Mouse (Mus musculus) midbrain, embryonic 15.5 days (tissue): ENCODE measurements around the gene Kat8. TPM values are rescaled to one million over a fixed set of nuclear protein-coding genes. Genes with fewer than 3 reads are reported as not detected.

Source experiments
- ATAC-seq: fragments of 200-750 bp; cut with Nextera tagmentation; replicated peaks from 2 replicates; pipeline ENCODE4 v1.8.0; 2017; ENCODE audit warnings: moderate TSS enrichment
- H3K27ac ChIP-seq: fragments of 300-500 bp; sonication (generic); 2 replicates; pipeline ENCODE4 v1.5.1; 2015; ENCODE audit warnings: mild to moderate bottlenecking, inconsistent platforms
- H3K27me3 ChIP-seq: fragments of 300-500 bp; sonication (generic); replicated peaks from 2 replicates; pipeline ENCODE4 v1.6.1; 2015; ENCODE audit warnings: inconsistent platforms
- H3K36me3 ChIP-seq: fragments of 300-500 bp; sonication (generic); replicated peaks from 2 replicates; pipeline ENCODE4 v1.6.1; 2015; ENCODE audit warnings: inconsistent platforms
- H3K4me1 ChIP-seq: fragments of 300-500 bp; sonication (generic); 2 replicates; pipeline ENCODE4 v1.6.1; 2015; ENCODE audit warnings: inconsistent platforms
- H3K4me2 ChIP-seq: fragments of 300-500 bp; sonication (generic); 2 replicates; pipeline ENCODE4 v1.6.1; 2015; ENCODE audit warnings: inconsistent platforms, mild to moderate bottlenecking, moderate library complexity
- H3K4me3 ChIP-seq: fragments of 300-500 bp; sonication (generic); 2 replicates; pipeline ENCODE4 v1.5.1; 2015; ENCODE audit warnings: mild to moderate bottlenecking, inconsistent platforms
- H3K9ac ChIP-seq: fragments of 300-500 bp; sonication (generic); 2 replicates; pipeline ENCODE4 v1.6.1; 2015; ENCODE audit warnings: mild to moderate bottlenecking, inconsistent platforms
- H3K9me3 ChIP-seq: fragments of 300-500 bp; sonication (generic); 2 replicates; pipeline ENCODE4 v1.6.1; 2016; ENCODE audit warnings: inconsistent platforms
- WGBS: fragments of 180-500 bp; shearing (Covaris S2); methylation state at CpG from one replicate; pipeline ENCODE4 v1.1.7; 2015; ENCODE audit warnings: mixed read lengths; 5-methylcytosine and 5-hydroxymethylcytosine counted together
- polyA plus RNA-seq: library from polyadenylated mRNA; unstranded; fragments of >200 nt; fragmentation: Nextera tagmentation; extraction: Ambion mirVana; gene quantifications from 2 replicates; pipeline ENCODE4 v1.2.1, GENCODE M21; 2015

Kat8 gene
- polyA plus RNA-seq = 50.7 and 53.1 TPM in 2 replicates

- peak; percentile 96 for ATAC-seq
These were observed at the start of gene Kat8 for GRCm38 (mm10) chr7:127912190-127912871. Kat8 (plus strand) TSS chr7:127912516.

GRCm38 (mm10) chr7:127866434-127866833 is 45.9 kb upstream of the Kat8 start:
- no peaks in the 10 kb centered on the region for H3K27me3 ChIP-seq
- peaks cover 14% of the 10 kb centered on the region; the same call in 1 of the 2 replicates for H3K4me1 ChIP-seq
- H3K9ac ChIP-seq = no peak overlapping the region
- H3K36me3 ChIP-seq = peaks cover 38% of the 10 kb centered on the region
- H3K27ac ChIP-seq = no peak overlapping the region
- no peaks in the 10 kb centered on the region for H3K9me3 ChIP-seq
- H3K4me2 ChIP-seq = no peak overlapping the region
- WGBS = 94% methylated on average over 12 of the region's 12 CpGs
- no peak overlapping the region for H3K4me3 ChIP-seq
- ATAC-seq = no peak; the same call in 1 of the 2 replicates

More at GRCm38 (mm10) chr7:127912190-127912871, at the start of gene Kat8:
- Histone ChIP-seq H3K27me3 (no peaks in the 10 kb centered on the region), H3K36me3 (peaks cover 35% of the 10 kb centered on the region; the same call in 1 of the 2 replicates), H3K4me3 (peak within 1 kb of the TSS; percentile 79), H3K4me1 (peaks cover 13% of the 10 kb centered on the region), H3K4me2 (peak within 1 kb of the TSS; percentile 83), H3K9ac (peak within 1 kb of the TSS; percentile 58), H3K27ac (peak within 1 kb of the TSS; percentile 85), H3K9me3 (no peaks in the 10 kb centered on the region)
- under 1% methylated on average over 40 of the region's 40 CpGs for whole genome bisulfite sequencing

GRCm38 (mm10) chr7:127867641-127868040 is 44.7 kb upstream of the Kat8 start:
- Histone ChIP-seq H3K9me3 (no peaks in the 10 kb centered on the region), H3K4me1 (peaks cover 20% of the 10 kb centered on the region; the same call in 1 of the 2 replicates), H3K4me2 (no peak overlapping the region), H3K4me3 (no peak overlapping the region), H3K9ac (no peak overlapping the region), H3K27ac (no peak overlapping the region), H3K27me3 (no peaks in the 10 kb centered on the region), H3K36me3 (peaks cover 38% of the 10 kb centered on the region)
- no peak for ATAC-seq
- 98% methylated on average over 18 of the region's 18 CpGs for WGBS

- Histone ChIP-seq H3K9ac (no peak overlapping the region), H3K9me3 (no peaks in the 10 kb centered on the region), H3K4me2 (no peak overlapping the region), H3K27ac (no peak overlapping the region), H3K4me1 (peaks cover 35% of the 10 kb centered on the region), H3K36me3 (peaks cover 38% of the 10 kb centered on the region), H3K27me3 (no peaks in the 10 kb centered on the region), H3K4me3 (no peak overlapping the region)
- WGBS = 50% methylated on average over 3 of the region's 3 CpGs
- ATAC-seq = no peak
These were observed 43.0 kb upstream of the Kat8 start for GRCm38 (mm10) chr7:127869149-127869810.

DNA sequence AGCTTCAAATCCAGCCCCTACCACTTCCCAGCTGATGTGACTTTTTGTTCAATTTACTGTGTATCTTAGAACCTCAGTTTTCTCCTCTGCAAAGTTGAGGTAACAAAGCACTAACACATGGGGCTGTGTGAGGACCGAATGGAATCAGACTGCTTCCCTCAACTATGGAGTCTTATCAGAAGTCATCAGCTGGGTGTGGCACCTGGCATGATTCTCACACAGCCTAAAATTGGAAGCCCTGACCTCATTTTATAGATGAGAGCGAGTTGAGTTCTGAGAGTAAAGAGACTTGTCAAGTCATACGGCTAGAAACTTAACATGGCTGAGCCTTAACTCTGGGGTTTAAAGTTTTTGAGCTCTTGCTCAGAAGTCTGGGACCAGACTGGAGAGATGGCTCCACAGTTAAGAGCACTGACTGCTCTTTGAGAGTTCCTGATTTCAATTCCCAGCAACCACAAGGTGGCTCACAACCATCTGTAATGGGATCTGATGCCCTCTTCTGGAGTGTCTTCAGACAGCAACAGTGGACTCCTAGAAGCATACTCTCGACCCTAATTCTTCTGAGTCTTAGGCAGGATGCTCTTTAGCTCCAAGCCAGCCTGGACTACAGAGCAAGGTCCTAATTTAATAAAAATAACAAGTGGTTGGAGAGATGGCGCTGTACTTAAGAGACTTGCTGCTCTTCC is 42.0 kb upstream of the Kat8 start:
- 87% methylated on average over 5 of the region's 5 CpGs for WGBS
- Histone ChIP-seq H3K4me2 (no peak overlapping the region), H3K9me3 (no peaks in the 10 kb centered on the region), H3K9ac (no peak overlapping the region), H3K4me3 (no peak overlapping the region), H3K4me1 (peaks cover 39% of the 10 kb centered on the region), H3K27me3 (no peaks in the 10 kb centered on the region), H3K36me3 (peaks cover 31% of the 10 kb centered on the region), H3K27ac (no peak overlapping the region)
- no peak for ATAC-seq

DNA sequence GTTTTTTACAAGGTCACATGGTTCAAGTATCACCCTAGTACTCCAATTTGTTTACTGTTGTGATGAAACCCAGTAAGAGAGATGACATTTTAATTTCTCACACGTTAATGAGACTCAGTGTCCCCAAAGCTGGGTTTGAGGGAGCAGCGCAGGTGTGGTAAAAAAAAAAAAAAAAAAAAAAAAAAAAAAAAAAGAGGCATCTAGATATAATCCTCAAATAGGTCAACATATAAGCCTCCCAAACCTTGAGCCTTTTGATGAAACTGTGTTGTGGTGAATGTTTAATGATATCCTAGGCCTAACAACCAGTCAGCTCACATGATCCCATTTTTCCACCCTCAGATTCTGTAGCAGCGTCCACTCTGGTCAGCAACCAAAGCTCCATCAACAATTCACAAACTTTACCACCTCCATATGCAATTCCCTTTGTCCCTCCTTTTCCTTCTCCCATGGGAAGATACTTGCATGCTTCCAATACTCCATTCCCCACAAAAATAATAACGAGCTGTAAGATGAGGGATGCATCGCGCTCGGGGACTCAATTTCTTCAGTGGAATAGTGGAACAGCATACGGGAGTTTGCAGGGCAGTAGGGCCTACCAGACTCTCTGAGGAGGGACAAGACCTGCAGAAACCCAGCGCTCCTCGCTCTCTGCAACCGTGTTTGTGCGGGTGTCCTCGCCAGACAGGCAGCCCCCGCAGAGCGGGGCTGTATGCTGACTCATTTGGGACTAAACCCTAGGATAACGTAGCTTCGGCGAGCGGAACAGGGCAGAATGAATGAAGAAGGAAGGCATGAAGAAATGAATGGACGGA is 37.3 kb upstream of the Kat8 start:
- 3% methylated on average over 20 of the region's 20 CpGs for WGBS
- no peaks in the 10 kb centered on the region for H3K9me3 ChIP-seq
- H3K36me3 ChIP-seq = peaks cover 19% of the 10 kb centered on the region
- H3K4me3 ChIP-seq = peak overlapping the region; percentile 81
- peak overlapping the region; percentile 84 for H3K9ac ChIP-seq
- peak overlapping the region; percentile 83 for H3K4me2 ChIP-seq
- peaks cover 39% of the 10 kb centered on the region for H3K4me1 ChIP-seq
- H3K27ac ChIP-seq = peak overlapping the region; percentile 99
- no peaks in the 10 kb centered on the region for H3K27me3 ChIP-seq
- peak; percentile 49; the same call in 1 of the 2 replicates for ATAC-seq

GRCm38 (mm10) chr7:127875627-127876001 is 36.7 kb upstream of the Kat8 start:
- Histone ChIP-seq H3K9ac (peak overlapping the region; percentile 84), H3K9me3 (no peaks in the 10 kb centered on the region), H3K27me3 (no peaks in the 10 kb centered on the region), H3K4me1 (peaks cover 39% of the 10 kb centered on the region), H3K4me2 (peak overlapping the region; percentile 83), H3K27ac (peak overlapping the region; percentile 99), H3K36me3 (peaks cover 19% of the 10 kb centered on the region), H3K4me3 (peak overlapping the region; percentile 81)
- 0% methylated on average over 42 of the region's 43 CpGs for WGBS
- peak; percentile 96 for ATAC-seq

- Histone ChIP-seq H3K4me2 (peak within 1 kb of the TSS; percentile 83), H3K9me3 (no peaks in the 10 kb centered on the region), H3K27ac (peak within 1 kb of the TSS; percentile 99), H3K4me1 (peaks cover 39% of the 10 kb centered on the region), H3K27me3 (no peaks in the 10 kb centered on the region), H3K9ac (peak within 1 kb of the TSS; percentile 84), H3K36me3 (peaks cover 22% of the 10 kb centered on the region), H3K4me3 (peak within 1 kb of the TSS; percentile 81)
- ATAC-seq = peak; percentile 93
- WGBS = under 1% methylated on average over 41 of the region's 41 CpGs
These were observed 36.3 kb upstream of the Kat8 start, which contains the start of gene Zfp646 for GRCm38 (mm10) chr7:127876041-127876466. Zfp646 (plus strand) TSS chr7:127876221.

DNA sequence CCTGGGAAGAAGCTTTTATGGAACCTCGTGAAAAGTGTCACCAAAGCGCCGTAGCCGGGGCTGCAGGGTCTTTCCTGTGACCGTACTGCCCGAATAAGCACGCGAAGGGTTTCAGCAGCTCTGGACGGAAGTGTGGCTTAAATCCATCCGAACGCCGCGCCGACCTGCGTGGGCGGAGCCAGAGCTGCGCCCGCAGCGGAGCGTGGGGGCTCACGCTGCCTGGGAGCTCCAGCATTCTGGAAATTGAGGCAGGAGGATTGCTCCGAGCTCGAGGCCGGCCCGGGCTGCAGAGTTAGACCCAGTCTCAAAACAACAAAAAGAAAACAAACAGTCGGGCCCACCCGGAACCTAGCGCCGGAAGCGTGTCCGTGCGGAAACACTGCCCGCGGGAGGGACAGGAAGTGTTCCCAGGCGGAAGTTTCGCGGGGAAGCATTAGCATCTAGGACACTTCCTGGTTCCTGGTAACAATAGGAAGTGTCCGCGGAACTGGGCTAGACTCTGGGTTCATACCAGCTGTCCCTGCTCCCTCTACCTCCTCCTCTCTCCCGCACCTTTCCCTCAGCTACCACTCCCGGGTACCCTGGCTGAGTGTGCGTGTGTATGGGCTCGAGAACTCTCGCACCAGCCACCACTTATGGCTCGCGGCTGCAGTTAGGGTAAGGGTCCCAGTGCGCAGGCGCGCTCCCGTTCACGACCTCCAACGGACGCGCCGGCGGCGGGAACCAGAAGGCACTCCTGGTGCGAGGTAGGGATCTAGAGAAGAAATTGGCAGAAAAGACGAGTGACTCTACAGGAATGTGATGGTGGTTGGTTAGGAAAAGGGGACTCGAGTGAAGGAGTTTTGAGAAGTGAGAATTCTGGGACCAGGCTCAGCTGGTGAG is 35.6 kb upstream of the Kat8 start, which contains the start of gene Zfp668:
Gene Zfp668, minus strand, starts transcription at position 362 of the 882 bp plus-strand sequence.
- H3K36me3 ChIP-seq = peaks cover 27% of the 10 kb centered on the region
- peak within 1 kb of the TSS; percentile 84 for H3K9ac ChIP-seq
- ATAC-seq = peak; percentile 69
- WGBS = under 1% methylated on average over 60 of the region's 60 CpGs
- peak within 1 kb of the TSS; percentile 83 for H3K4me2 ChIP-seq
- H3K9me3 ChIP-seq = no peaks in the 10 kb centered on the region
- peaks cover 39% of the 10 kb centered on the region for H3K4me1 ChIP-seq
- no peaks in the 10 kb centered on the region for H3K27me3 ChIP-seq
- peak within 1 kb of the TSS; percentile 81 for H3K4me3 ChIP-seq
- H3K27ac ChIP-seq = peak within 1 kb of the TSS; percentile 99

GRCm38 (mm10) chr7:127879301-127879700 is 33.0 kb upstream of the Kat8 start:
- Histone ChIP-seq H3K9me3 (no peaks in the 10 kb centered on the region), H3K9ac (no peak overlapping the region), H3K4me2 (no peak overlapping the region), H3K4me3 (no peak overlapping the region), H3K4me1 (peaks cover 32% of the 10 kb centered on the region), H3K27me3 (no peaks in the 10 kb centered on the region), H3K36me3 (peaks cover 44% of the 10 kb centered on the region), H3K27ac (no peak overlapping the region)
- 95% methylated on average over 9 of the region's 9 CpGs for WGBS
- ATAC-seq = no peak

DNA sequence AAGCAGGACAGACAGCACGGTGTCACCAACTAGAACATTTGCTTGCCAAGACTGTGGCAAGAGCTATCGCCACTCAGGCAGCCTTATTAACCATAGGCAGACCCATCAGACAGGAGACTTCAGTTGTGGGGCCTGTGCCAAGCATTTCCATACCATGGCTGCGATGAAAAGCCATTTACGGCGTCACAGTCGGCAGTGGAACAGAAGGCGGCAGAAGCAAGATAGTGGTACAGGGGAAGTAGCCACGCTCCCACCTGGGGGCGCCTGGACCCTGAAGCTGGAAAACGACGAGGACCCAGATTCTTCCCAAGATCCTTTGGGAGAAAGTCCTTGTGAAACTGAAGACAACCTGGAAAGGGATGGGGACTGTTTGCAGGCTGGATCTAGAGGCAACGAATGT is 31.9 kb upstream of the Kat8 start:
- Histone ChIP-seq H3K4me1 (peaks cover 37% of the 10 kb centered on the region), H3K4me2 (no peak overlapping the region), H3K27ac (no peak overlapping the region), H3K9me3 (no peaks in the 10 kb centered on the region), H3K4me3 (no peak overlapping the region), H3K27me3 (no peaks in the 10 kb centered on the region), H3K9ac (no peak overlapping the region), H3K36me3 (peaks cover 53% of the 10 kb centered on the region)
- WGBS = 88% methylated on average over 12 of the region's 12 CpGs
- ATAC-seq = no peak
